Mouse (Mus musculus) C2C12 (cell line): ENCODE results near the gene Eipr1. TPM values are rescaled to one million over a fixed set of nuclear protein-coding genes. Genes with fewer than 3 reads are reported as not detected.

Experiments
- H3K27me3 ChIP-seq: one replicate; pipeline ENCODE4 v1.6.1; 2011; ENCODE audit not compliant: control insufficient read depth, insufficient read depth, insufficient read length
- H3K36me3 ChIP-seq: one replicate; pipeline ENCODE4 v1.6.1; 2011; ENCODE audit not compliant: control insufficient read depth, insufficient read depth
- H3K4me3 ChIP-seq: one replicate; pipeline ENCODE4 v1.5.1; 2011; ENCODE audit warnings: mild to moderate bottlenecking, control low read depth; ENCODE audit not compliant: poor library complexity, insufficient read depth, severe bottlenecking
- H3K79me2 ChIP-seq: one replicate; pipeline ENCODE4 v1.6.1; 2011; ENCODE audit not compliant: control insufficient read depth, insufficient read depth
- H3K79me3 ChIP-seq: one replicate; pipeline ENCODE4 v1.6.1; 2011; ENCODE audit warnings: low read depth, control low read depth
- H3ac ChIP-seq: one replicate; pipeline ENCODE3; 2011; ENCODE audit warnings: low read depth; ENCODE audit not compliant: control insufficient read depth, insufficient read length
- CEBPB ChIP-seq: IDR thresholded peaks from one replicate; pipeline ENCODE4 v1.6.1; 2011; ENCODE audit warnings: low read depth, mild to moderate bottlenecking, control low read depth, moderate library complexity
- CTCF ChIP-seq: IDR thresholded peaks from one replicate; pipeline ENCODE4 v1.5.1; 2011; ENCODE audit not compliant: control insufficient read depth, insufficient read depth, insufficient read length
- FOSL1 ChIP-seq: IDR thresholded peaks from one replicate; pipeline ENCODE4 v1.8.0; 2011; ENCODE audit warnings: mild to moderate bottlenecking, low read length; ENCODE audit not compliant: poor library complexity, insufficient read depth, severe bottlenecking
- MAX ChIP-seq: IDR thresholded peaks from one replicate; pipeline ENCODE4 v1.6.1; 2011; ENCODE audit warnings: mild to moderate bottlenecking, control low read depth
- MYOD1 ChIP-seq: IDR thresholded peaks from one replicate; pipeline ENCODE4 v1.6.1; 2011; ENCODE audit warnings: low read depth; ENCODE audit not compliant: control insufficient read depth, insufficient read length
- MYOG ChIP-seq: IDR thresholded peaks from one replicate; pipeline ENCODE4 v1.6.1; 2011; ENCODE audit not compliant: control insufficient read depth, insufficient read length; ENCODE audit errors: extremely low read depth
- USF1 ChIP-seq: IDR thresholded peaks from one replicate; pipeline ENCODE4 v1.6.1; 2011; ENCODE audit warnings: low read depth, mild to moderate bottlenecking, control low read depth, moderate library complexity
- long read RNA-seq, 2 experiments: library from polyadenylated mRNA; unstranded; transcript quantifications; one replicate each; pipeline ENCODE4 v2.0.0; 2019 to 2020
- polyA plus RNA-seq: library from polyadenylated mRNA; unstranded; fragments of >200 nt; fragmentation: generic; extraction: Trizol; gene quantifications from one replicate; pipeline ENCODE4 v1.2.1, GENCODE M21; 2012; ENCODE audit warnings: missing spikeins

Eipr1 gene
- 22.7 TPM for polyA plus RNA-seq
- long read RNA-seq, experiment 1, full-length matches to known transcripts: 26 of 30 reads
- long read RNA-seq, experiment 1, partial matches to known transcripts: 3 of 30 reads
- long read RNA-seq, experiment 1, other reads (novel, unspliced or antisense): 1 of 30 reads
- long read RNA-seq, experiment 2, full-length matches to known transcripts: 157 of 170 reads
- long read RNA-seq, experiment 2, partial matches to known transcripts: 0 of 170 reads
- long read RNA-seq, experiment 2, other reads (novel, unspliced or antisense): 13 of 170 reads

DNA sequence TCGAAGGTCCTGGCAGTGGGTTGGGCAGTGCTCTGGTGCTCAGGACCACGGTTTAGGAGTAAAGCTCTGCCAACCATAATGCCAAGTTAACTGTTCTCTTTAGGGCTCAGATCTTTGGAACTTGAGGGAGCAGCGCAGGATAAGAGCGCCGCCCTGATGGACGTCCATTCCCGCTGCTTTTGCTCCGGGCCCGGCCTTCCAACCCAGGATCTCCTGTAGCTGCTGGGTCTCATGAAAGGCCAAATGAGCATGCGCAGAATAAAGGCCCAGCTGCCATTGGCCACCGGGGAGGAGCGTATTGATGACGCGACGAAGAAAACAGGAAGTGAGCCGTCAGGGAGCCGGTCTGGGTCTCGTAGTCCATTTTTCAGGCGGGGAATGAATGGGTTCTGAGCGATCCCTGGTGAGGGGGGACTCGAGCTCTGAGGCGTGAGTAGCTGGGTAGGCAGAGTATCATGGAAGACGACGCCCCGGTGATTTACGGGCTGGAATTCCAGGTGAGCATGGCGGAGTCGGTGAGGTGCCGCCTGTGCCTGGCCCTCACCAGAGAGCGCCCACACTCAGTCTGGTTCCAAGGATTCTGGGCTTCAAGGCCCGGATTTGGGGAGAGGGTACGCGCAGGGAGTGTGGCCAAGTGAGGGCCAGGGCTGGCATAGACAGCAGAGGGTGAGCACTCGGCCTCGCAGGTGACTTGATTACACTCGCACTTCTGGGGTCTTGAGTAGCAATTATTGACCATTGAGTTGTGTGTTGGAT, at the start of gene Eipr1:
Eipr1 (plus strand) TSS at position 296 of the 756 bp plus-strand sequence.
- Histone ChIP-seq H3ac (peak within 1 kb of the TSS; percentile 98), H3K4me3 (peak within 1 kb of the TSS; percentile 59), H3K27me3 (no peaks in the 10 kb centered on the region), H3K79me3 (peaks cover 10% of the 10 kb centered on the region), H3K36me3 (no peaks in the 10 kb centered on the region), H3K79me2 (peaks cover 33% of the 10 kb centered on the region)
- TF ChIP-seq MYOG: no peak
- TF ChIP-seq FOSL1: no peak

GRCm38 (mm10) chr12:28704381-28704780, 47.2 kb upstream of the Eipr1 start:
- Histone ChIP-seq H3K79me3 (no peaks in the 10 kb centered on the region), H3ac (no peak overlapping the region), H3K36me3 (no peaks in the 10 kb centered on the region), H3K4me3 (no peak overlapping the region), H3K27me3 (no peaks in the 10 kb centered on the region), H3K79me2 (no peaks in the 10 kb centered on the region)
- TF ChIP-seq MYOD1 (no peak), CEBPB (no peak), MAX (no peak), FOSL1 (no peak), MYOG (no peak), USF1 (no peak), CTCF (no peak)

DNA sequence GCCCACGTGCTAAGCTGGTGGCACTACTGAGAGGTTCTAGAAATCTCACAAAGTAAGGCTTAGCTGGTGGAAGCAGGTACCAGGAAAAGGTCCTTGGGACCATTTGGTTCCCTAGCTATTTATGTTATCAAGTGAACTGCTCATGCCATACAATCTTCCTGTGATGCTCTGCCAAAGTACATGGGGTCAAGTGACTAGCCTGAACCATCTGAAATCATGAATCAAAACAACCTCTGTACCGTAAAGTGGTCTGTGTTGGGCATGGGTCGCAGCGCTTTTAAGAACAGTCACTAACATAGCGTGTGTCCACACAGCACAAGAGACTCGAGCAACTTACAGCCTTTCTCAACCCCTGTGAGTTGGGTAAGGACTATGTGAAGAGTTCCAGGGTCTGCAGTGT, 46.4 kb upstream of the Eipr1 start:
- H3K79me3 ChIP-seq: no peaks in the 10 kb centered on the region
- H3K27me3 ChIP-seq: no peaks in the 10 kb centered on the region
- no peak overlapping the region for H3ac ChIP-seq
- no peak for TF ChIP-seq FOSL1
- no peak for TF ChIP-seq MYOD1
- TF ChIP-seq MAX: no peak
- no peak for TF ChIP-seq CEBPB
- no peak for TF ChIP-seq MYOG
- no peak for TF ChIP-seq CTCF
- no peak for TF ChIP-seq USF1
- H3K79me2 ChIP-seq: no peaks in the 10 kb centered on the region
- no peaks in the 10 kb centered on the region for H3K36me3 ChIP-seq
- H3K4me3 ChIP-seq: no peak overlapping the region

DNA sequence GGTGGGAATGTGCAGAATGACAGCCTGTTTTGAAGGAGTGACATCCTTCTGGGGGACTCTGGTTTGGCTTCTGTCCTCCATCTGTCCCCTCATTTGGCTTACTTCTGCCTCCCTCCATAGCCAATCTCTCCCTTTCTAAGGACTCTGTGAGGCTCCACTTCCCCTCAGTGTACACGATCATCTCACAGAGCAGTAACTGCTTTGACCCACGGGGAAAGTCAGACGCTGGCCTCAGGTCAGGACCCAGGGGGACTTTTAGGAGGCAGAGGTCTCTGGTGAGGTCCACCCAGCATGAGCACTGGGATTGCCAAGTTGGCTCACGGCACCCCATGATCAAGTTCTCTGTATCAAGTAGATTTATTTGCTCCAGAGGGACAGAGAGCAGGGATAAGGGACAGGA, 43.4 kb upstream of the Eipr1 start:
- TF ChIP-seq USF1 (no peak), CTCF (no peak), MYOG (no peak), MYOD1 (no peak), CEBPB (no peak), MAX (no peak), FOSL1 (no peak)
- Histone ChIP-seq H3K79me2 (no peaks in the 10 kb centered on the region), H3ac (no peak overlapping the region), H3K79me3 (no peaks in the 10 kb centered on the region), H3K27me3 (no peaks in the 10 kb centered on the region), H3K4me3 (no peak overlapping the region), H3K36me3 (no peaks in the 10 kb centered on the region)

- Histone ChIP-seq H3K36me3 (no peaks in the 10 kb centered on the region), H3ac (no peak overlapping the region), H3K79me3 (no peaks in the 10 kb centered on the region), H3K4me3 (no peak overlapping the region), H3K27me3 (no peaks in the 10 kb centered on the region), H3K79me2 (no peaks in the 10 kb centered on the region)
- no peak for TF ChIP-seq USF1
- TF ChIP-seq MYOG: no peak
- no peak for TF ChIP-seq MYOD1
- no peak for TF ChIP-seq FOSL1
- no peak for TF ChIP-seq CTCF
- no peak for TF ChIP-seq MAX
- no peak for TF ChIP-seq CEBPB
These were observed 40.9 kb upstream of the Eipr1 start for GRCm38 (mm10) chr12:28710566-28711185.
